Mouse (Mus musculus) brown adipose tissue, adult 24 weeks (tissue): ENCODE data around the gene Klhl32. TPM values are rescaled to one million over a fixed set of nuclear protein-coding genes. Genes with fewer than 3 reads are reported as not detected.
"Not testable (repeated sequence)": the region's sequence is repeated elsewhere in the genome, so short reads cannot be mapped to it uniquely, and the experiment has no call there.

ENCODE experiments used
- H3K27ac ChIP-seq: fragments of 200-500 bp; replicated peaks from 2 replicates; pipeline ENCODE4 v1.5.1; 2012; ENCODE audit warnings: low read depth, mild to moderate bottlenecking, low read length
- H3K4me1 ChIP-seq: fragments of 200-500 bp; 2 replicates; pipeline ENCODE4 v1.6.1; 2012; ENCODE audit warnings: low read length, mixed read lengths; ENCODE audit not compliant: control insufficient read depth, insufficient read depth, insufficient read length
- H3K4me3 ChIP-seq: fragments of 200-500 bp; 2 replicates; pipeline ENCODE4 v1.5.1; 2012; ENCODE audit warnings: low read depth, mild to moderate bottlenecking, low read length, moderate library complexity; ENCODE audit not compliant: insufficient read depth
- polyA plus RNA-seq: library from polyadenylated mRNA; stranded (reverse); fragments of >200 nt; gene quantifications from 2 replicates; pipeline ENCODE4 v1.2.4, GENCODE M21; 2012; ENCODE audit not compliant: missing spikeins, insufficient read depth, insufficient read length

The Klhl32 gene
- not detected in 2 replicates for polyA plus RNA-seq

- Histone ChIP-seq H3K4me3 (peak within 1 kb of the TSS; percentile 49), H3K27ac (no peak within 1 kb of the TSS), H3K4me1 (peaks cover 3% of the 10 kb centered on the region)
Measured at GRCm38 (mm10) chr4:24850401-24851325, at the start of gene Klhl32. TSS of gene Klhl32 (minus strand) at chr4:24851124.

- no peak overlapping the region for H3K27ac ChIP-seq
- H3K4me3 ChIP-seq = peak overlapping the region; percentile 82
- peaks cover 2% of the 10 kb centered on the region; the same call in 1 of the 2 replicates for H3K4me1 ChIP-seq
Measured at GRCm38 (mm10) chr4:24899146-24899545, 48.2 kb upstream of the Klhl32 start.

GRCm38 (mm10) chr4:24898636-24899035 is 47.7 kb upstream of the Klhl32 start:
- Histone ChIP-seq H3K27ac (peak overlapping the region; percentile 39; the same call in 1 of the 2 replicates), H3K4me3 (peak overlapping the region; percentile 82), H3K4me1 (peaks cover 2% of the 10 kb centered on the region; the same call in 1 of the 2 replicates)

GRCm38 (mm10) chr4:24897851-24898515 is 47.1 kb upstream of the Klhl32 start, which contains the start of gene Ndufaf4:
TSS of gene Ndufaf4 (plus strand) at chr4:24898083.
- Histone ChIP-seq H3K4me3 (peak within 1 kb of the TSS; percentile 82), H3K4me1 (peaks cover 2% of the 10 kb centered on the region; the same call in 1 of the 2 replicates), H3K27ac (peak within 1 kb of the TSS; percentile 91)

GRCm38 (mm10) chr4:24897351-24897750 is 46.4 kb upstream of the Klhl32 start:
- H3K4me3 ChIP-seq = peak overlapping the region; percentile 60
- H3K27ac ChIP-seq = 0 out of 2 replicates have a peak overlapping the region, but pooled peaks have one; percentile 13
- peaks cover 2% of the 10 kb centered on the region; the same call in 1 of the 2 replicates for H3K4me1 ChIP-seq

GRCm38 (mm10) chr4:24896829-24897228 is 45.9 kb upstream of the Klhl32 start:
- H3K4me3 ChIP-seq = no peak overlapping the region
- H3K4me1 ChIP-seq = peaks cover 2% of the 10 kb centered on the region; the same call in 1 of the 2 replicates
- H3K27ac ChIP-seq = no peak overlapping the region

- Histone ChIP-seq H3K4me3 (no peak overlapping the region), H3K4me1 (peaks cover 2% of the 10 kb centered on the region; the same call in 1 of the 2 replicates), H3K27ac (no peak overlapping the region)
Measured at GRCm38 (mm10) chr4:24894625-24895024, 43.7 kb upstream of the Klhl32 start.

GRCm38 (mm10) chr4:24892293-24892692 is 41.4 kb upstream of the Klhl32 start:
- not testable (repeated sequence) for H3K27ac ChIP-seq, H3K4me3 ChIP-seq, H3K4me1 ChIP-seq

GRCm38 (mm10) chr4:24889386-24889785 is 38.5 kb upstream of the Klhl32 start:
- H3K27ac ChIP-seq, H3K4me3 ChIP-seq, H3K4me1 ChIP-seq: not testable (repeated sequence)

- no peak overlapping the region for H3K4me3 ChIP-seq
- no peak overlapping the region for H3K27ac ChIP-seq
- no peaks in the 10 kb centered on the region for H3K4me1 ChIP-seq
Measured at GRCm38 (mm10) chr4:24869230-24869629, 18.3 kb upstream of the Klhl32 start.

GRCm38 (mm10) chr4:24865691-24866090 is 14.8 kb upstream of the Klhl32 start:
- H3K27ac ChIP-seq = no peak overlapping the region
- no peaks in the 10 kb centered on the region for H3K4me1 ChIP-seq
- H3K4me3 ChIP-seq = no peak overlapping the region

GRCm38 (mm10) chr4:24847406-24847805 is 3.5 kb downstream of the Klhl32 start:
- Histone ChIP-seq H3K4me1 (peaks cover 3% of the 10 kb centered on the region), H3K27ac (no peak overlapping the region), H3K4me3 (no peak overlapping the region)

GRCm38 (mm10) chr4:24845546-24845945 is 5.4 kb downstream of the Klhl32 start:
- Histone ChIP-seq H3K27ac (no peak overlapping the region), H3K4me3 (no peak overlapping the region), H3K4me1 (peaks cover under 1% of the 10 kb centered on the region)

- no peaks in the 10 kb centered on the region for H3K4me1 ChIP-seq
- H3K4me3 ChIP-seq = no peak overlapping the region
- H3K27ac ChIP-seq = no peak overlapping the region
Measured at GRCm38 (mm10) chr4:24838567-24838966, 12.4 kb downstream of the Klhl32 start.

- Histone ChIP-seq H3K4me1 (no peaks in the 10 kb centered on the region), H3K27ac (no peak overlapping the region), H3K4me3 (no peak overlapping the region)
Measured at GRCm38 (mm10) chr4:24835555-24835954, 15.4 kb downstream of the Klhl32 start.
